Mouse (Mus musculus) C2C12 (cell line): ENCODE measurements around the gene Memo1.

Source experiments
- CEBPB ChIP-seq: IDR thresholded peaks from one replicate; pipeline ENCODE4 v1.6.1; 2011; ENCODE audit warnings: low read depth, mild to moderate bottlenecking, control low read depth, moderate library complexity
- CTCF ChIP-seq: IDR thresholded peaks from one replicate; pipeline ENCODE4 v1.5.1; 2011; ENCODE audit not compliant: control insufficient read depth, insufficient read depth, insufficient read length
- MAX ChIP-seq: IDR thresholded peaks from one replicate; pipeline ENCODE4 v1.6.1; 2011; ENCODE audit warnings: mild to moderate bottlenecking, control low read depth

DNA sequence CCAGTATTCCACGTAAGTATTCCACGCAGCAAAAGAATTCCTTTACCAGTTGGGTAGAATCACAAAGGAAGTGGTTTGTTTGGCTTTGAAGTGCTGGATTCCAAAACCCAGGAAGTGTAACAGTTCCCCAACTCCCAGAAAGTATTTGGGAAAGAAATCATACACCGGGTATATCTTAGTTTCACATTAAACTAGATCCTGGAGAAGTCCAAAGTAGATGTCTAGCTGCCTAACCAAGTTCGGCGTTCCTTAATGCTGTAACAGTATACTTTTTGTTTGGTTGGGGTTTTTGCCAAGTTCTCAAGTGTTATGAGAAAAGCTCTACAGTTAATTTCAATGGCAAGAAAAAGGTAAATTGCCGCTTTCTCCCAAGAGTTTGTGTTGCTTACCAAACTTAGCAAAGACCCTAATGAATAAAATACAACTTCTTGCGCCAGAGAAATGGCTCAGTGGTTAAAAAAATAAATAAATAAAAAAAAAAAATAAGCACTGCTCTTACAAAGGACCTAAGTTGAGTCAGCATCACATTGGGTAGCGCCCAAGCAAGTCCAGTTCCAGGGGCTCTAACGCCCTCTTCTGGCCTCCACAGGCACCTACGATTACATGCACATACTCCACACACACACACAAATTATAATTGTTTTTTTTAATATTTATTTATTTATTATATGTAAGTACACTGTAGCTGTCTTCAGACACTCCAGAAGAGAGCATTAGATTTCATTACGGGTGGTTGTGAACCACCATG, 929 bp upstream of the Memo1 start:
- TF ChIP-seq MAX (no peak), CTCF (peak; percentile 36), CEBPB (no peak)
